Mouse (Mus musculus) thymus, adult 2 months (tissue): ENCODE results near the gene Rnf222.

Experiments used
- CTCF ChIP-seq: fragments of 200-500 bp; IDR thresholded peaks from 2 replicates; pipeline ENCODE4 v1.5.1; 2012; ENCODE audit warnings: mild to moderate bottlenecking, control low read depth, low read length, moderate library complexity, borderline replicate concordance; ENCODE audit not compliant: control insufficient read depth, poor library complexity, insufficient read depth; ENCODE audit errors: extremely low read depth
- POLR2A ChIP-seq: fragments of 200-500 bp; IDR thresholded peaks from 2 replicates; pipeline ENCODE4 v1.6.1; 2012; ENCODE audit warnings: mild to moderate bottlenecking, low read length, control low read depth, moderate library complexity; ENCODE audit not compliant: control insufficient read depth, poor library complexity, insufficient read depth; ENCODE audit errors: extremely low read depth

GRCm38 (mm10) chr11:68859943-68860593 is 28.3 kb upstream of the Rnf222 start:
- TF ChIP-seq POLR2A = no peak
- TF ChIP-seq CTCF = no peak
